Mouse (Mus musculus) spleen, adult 2 months (tissue): ENCODE measurements around the gene Etl4. TPM values are rescaled to one million over a fixed set of nuclear protein-coding genes. Genes with fewer than 3 reads are reported as not detected.

Source experiments
- DNase-seq, 2 experiments: peaks; one replicate each; pipeline versions ENCODE4 v3.0.0 to v3.0.0-alpha.2; 2012 to 2021; ENCODE audit warnings: low spot score in 2 of 2, low read depth in 1 of 2
- H3K27ac ChIP-seq: fragments of 200-500 bp; 2 replicates; pipeline ENCODE4 v1.5.1; 2012; ENCODE audit warnings: low read length, inconsistent platforms; ENCODE audit not compliant: insufficient read depth
- H3K27me3 ChIP-seq: fragments of 200-500 bp; 2 replicates; pipeline ENCODE4 v1.6.1; 2012; ENCODE audit warnings: mild to moderate bottlenecking, moderate library complexity, low read length, inconsistent platforms; ENCODE audit not compliant: control insufficient read depth, insufficient read depth
- H3K36me3 ChIP-seq: fragments of 200-500 bp; 2 replicates; pipeline ENCODE4 v1.6.1; 2012; ENCODE audit warnings: mild to moderate bottlenecking, low read length, inconsistent platforms; ENCODE audit not compliant: control insufficient read depth, insufficient read depth
- H3K4me1 ChIP-seq: fragments of 200-500 bp; 2 replicates; pipeline ENCODE4 v1.6.1; 2011; ENCODE audit warnings: inconsistent platforms; ENCODE audit not compliant: control insufficient read depth, insufficient read depth, insufficient read length
- H3K4me3 ChIP-seq: fragments of 200-500 bp; 2 replicates; pipeline ENCODE4 v1.5.1; 2011; ENCODE audit warnings: mild to moderate bottlenecking, inconsistent platforms; ENCODE audit not compliant: insufficient read depth, insufficient read length; ENCODE audit errors: extremely low read depth
- CTCF ChIP-seq: fragments of 200-500 bp; IDR thresholded peaks from 2 replicates; pipeline ENCODE4 v1.5.1; 2011; ENCODE audit warnings: mild to moderate bottlenecking, inconsistent platforms; ENCODE audit not compliant: insufficient read depth, insufficient read length, insufficient replicate concordance; ENCODE audit errors: extremely low read depth
- POLR2A ChIP-seq: fragments of 200-500 bp; IDR thresholded peaks from 2 replicates; pipeline ENCODE4 v1.6.1; 2011; ENCODE audit warnings: low read depth, low read length, inconsistent platforms
- WGBS: fragments of 180-500 bp; shearing (Covaris S2); methylation state at CpG from one replicate; pipeline ENCODE4 v1.1.7; 2018; 5-methylcytosine and 5-hydroxymethylcytosine counted together
- polyA plus RNA-seq: library from polyadenylated mRNA; depleted of rRNA; stranded (reverse); fragments of >200 nt; gene quantifications from 2 replicates; pipeline ENCODE4 v1.2.3, GENCODE M21; 2012

Gene Etl4
- polyA plus RNA-seq, 1 experiment: 5.3 TPM

DNA sequence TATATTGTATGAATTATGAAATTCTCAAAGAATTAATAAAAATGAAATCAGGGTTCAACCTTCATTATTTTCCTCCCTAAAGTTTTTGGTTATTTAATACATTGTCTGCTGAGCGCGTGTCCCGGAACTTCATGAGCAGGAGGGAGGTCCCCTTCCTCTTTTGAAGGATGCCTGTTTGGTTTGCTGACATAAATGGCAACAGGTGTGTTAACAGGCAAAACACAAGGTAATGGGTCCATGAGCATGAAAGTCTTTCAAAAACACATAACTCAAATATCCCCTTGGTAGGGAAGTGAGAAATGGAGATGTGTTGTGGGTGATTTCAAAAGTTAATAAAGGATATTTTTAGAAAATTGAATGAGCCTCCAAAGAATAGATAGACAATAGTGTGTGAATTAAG lies 687.0 kb downstream of the Etl4 start:
- TF ChIP-seq POLR2A (no peak), CTCF (no peak)
- H3K36me3 ChIP-seq: no peaks in the 10 kb centered on the region
- DNase-seq: no peak

GRCm38 (mm10) chr2:20597193-20597592 lies 687.6 kb downstream of the Etl4 start:
- H3K4me3 ChIP-seq: no peak overlapping the region
- no peaks in the 10 kb centered on the region for H3K27me3 ChIP-seq
- no peaks in the 10 kb centered on the region for H3K4me1 ChIP-seq
- no peak for TF ChIP-seq POLR2A
- no peak for TF ChIP-seq CTCF
- no peak for DNase-seq
- no peaks in the 10 kb centered on the region for H3K36me3 ChIP-seq
- WGBS: 77% methylated on average over 2 of the region's 2 CpGs
- no peak overlapping the region for H3K27ac ChIP-seq

More for the DNA sequence above, 687.0 kb downstream of the Etl4 start:
- WGBS: 97% methylated on average over 3 of the region's 3 CpGs
- Histone ChIP-seq H3K27me3 (no peaks in the 10 kb centered on the region), H3K4me1 (no peaks in the 10 kb centered on the region), H3K27ac (no peak overlapping the region), H3K4me3 (no peak overlapping the region)

DNA sequence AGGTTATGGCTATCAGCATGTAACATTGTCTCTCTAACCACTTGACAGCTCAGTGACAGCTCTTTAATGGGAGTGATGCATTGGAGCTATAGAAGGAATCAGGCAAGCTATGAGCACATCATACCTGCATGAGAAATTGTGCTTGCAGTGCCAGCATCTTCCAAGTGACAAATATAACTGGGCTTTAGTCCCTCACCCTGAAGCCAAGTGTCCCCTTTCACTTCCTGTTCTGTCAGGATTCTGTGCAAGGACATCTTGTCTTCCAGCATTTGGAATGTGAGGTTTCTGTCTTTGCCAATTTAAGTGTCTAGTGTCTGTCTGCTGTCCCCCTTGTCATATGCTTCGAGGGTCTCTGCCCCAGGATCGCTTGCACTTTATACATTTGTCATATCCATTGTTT lies 693.1 kb downstream of the Etl4 start:
- 64% methylated on average over 2 of the region's 2 CpGs for WGBS
- no peak for DNase-seq
- H3K4me1 ChIP-seq: no peaks in the 10 kb centered on the region
- H3K27me3 ChIP-seq: no peaks in the 10 kb centered on the region
- H3K4me3 ChIP-seq: no peak overlapping the region
- no peak overlapping the region for H3K27ac ChIP-seq
- TF ChIP-seq CTCF (no peak), POLR2A (no peak)
- H3K36me3 ChIP-seq: no peaks in the 10 kb centered on the region

DNA sequence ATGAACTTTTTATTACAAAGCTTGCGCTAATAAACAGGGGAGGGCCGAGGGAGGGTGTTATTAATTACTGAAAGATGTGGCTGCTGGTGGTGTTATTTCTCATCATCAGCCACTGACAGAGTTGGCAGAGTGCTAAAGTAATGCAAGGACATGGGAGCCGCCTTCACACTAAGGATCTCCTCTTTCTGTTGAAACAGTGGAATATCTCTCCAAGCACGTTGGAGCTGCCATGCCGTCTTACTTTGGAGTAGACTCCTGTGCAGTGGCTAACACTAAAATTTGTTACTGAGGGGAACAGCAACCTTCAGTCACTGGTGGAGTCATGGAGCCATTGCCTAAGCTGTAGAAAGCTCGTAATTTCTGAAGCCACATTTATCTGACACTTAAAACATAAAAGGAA lies 694.0 kb downstream of the Etl4 start:
- no peak for TF ChIP-seq CTCF
- TF ChIP-seq POLR2A: no peak
- 87% methylated on average over 6 of the region's 6 CpGs for WGBS
- no peaks in the 10 kb centered on the region for H3K27me3 ChIP-seq
- H3K27ac ChIP-seq: no peak overlapping the region
- no peak for DNase-seq
- no peaks in the 10 kb centered on the region for H3K4me1 ChIP-seq
- H3K36me3 ChIP-seq: no peaks in the 10 kb centered on the region
- no peak overlapping the region for H3K4me3 ChIP-seq

DNA sequence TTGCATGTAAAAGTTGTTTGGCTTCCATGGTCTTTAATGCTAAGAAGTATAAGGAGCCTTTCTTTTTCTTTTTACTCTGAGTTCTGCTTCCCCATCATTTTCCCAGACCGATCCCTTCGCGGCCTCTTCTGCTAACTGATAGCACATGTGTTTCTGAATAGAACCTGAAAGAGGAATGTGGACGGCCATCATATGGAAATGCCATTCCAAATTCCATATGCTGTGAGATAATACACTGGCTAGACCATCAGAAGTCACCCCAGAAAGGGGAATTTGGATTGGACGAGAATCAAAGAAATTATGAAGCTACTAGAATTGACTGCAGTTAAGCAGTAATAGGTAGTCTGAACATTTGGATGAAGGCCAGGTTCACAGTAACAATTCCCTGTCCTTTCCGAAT lies 694.4 kb downstream of the Etl4 start:
- Histone ChIP-seq H3K36me3 (no peaks in the 10 kb centered on the region), H3K4me3 (no peak overlapping the region), H3K27ac (no peak overlapping the region), H3K27me3 (no peaks in the 10 kb centered on the region), H3K4me1 (no peaks in the 10 kb centered on the region)
- no peak for DNase-seq
- TF ChIP-seq CTCF: no peak
- no peak for TF ChIP-seq POLR2A
- WGBS: 95% methylated on average over 6 of the region's 6 CpGs

- no peak for TF ChIP-seq POLR2A
- TF ChIP-seq CTCF: no peak
- WGBS: 91% methylated on average over 8 of the region's 8 CpGs
Measured at GRCm38 (mm10) chr2:20609203-20609602, 699.6 kb downstream of the Etl4 start.

DNA sequence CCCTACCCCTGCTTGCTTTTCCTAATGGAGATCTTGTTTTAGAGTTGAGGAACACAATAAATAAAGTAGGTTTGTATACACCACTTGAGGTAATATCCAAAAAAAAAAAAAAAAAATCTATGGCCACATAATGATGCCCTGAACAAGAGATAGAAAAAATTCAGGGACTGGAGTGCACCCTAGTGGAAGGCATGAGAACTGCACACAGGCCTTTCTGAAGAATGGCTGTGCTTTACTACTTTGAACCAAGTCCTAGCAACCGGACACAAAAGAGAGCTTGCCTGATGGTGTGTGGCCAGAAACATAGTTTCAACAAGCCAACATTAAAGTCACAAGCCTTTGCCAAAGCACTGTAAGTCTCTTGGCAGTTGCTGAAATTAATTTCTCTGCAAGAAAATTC lies 706.4 kb downstream of the Etl4 start:
- H3K27ac ChIP-seq: no peak overlapping the region
- 84% methylated on average over 1 of the region's 1 CpGs for WGBS
- TF ChIP-seq CTCF: no peak
- no peak for TF ChIP-seq POLR2A
- no peaks in the 10 kb centered on the region for H3K4me1 ChIP-seq
- H3K4me3 ChIP-seq: no peak overlapping the region
- no peaks in the 10 kb centered on the region for H3K36me3 ChIP-seq
- H3K27me3 ChIP-seq: no peaks in the 10 kb centered on the region
- no peak for DNase-seq

More at GRCm38 (mm10) chr2:20609203-20609602, 699.6 kb downstream of the Etl4 start:
- no peak overlapping the region for H3K27ac ChIP-seq
- H3K36me3 ChIP-seq: no peaks in the 10 kb centered on the region
- H3K27me3 ChIP-seq: no peaks in the 10 kb centered on the region
- no peak overlapping the region for H3K4me3 ChIP-seq
- H3K4me1 ChIP-seq: no peaks in the 10 kb centered on the region
- no peak for DNase-seq

GRCm38 (mm10) chr2:20618396-20618795 lies 708.8 kb downstream of the Etl4 start:
- TF ChIP-seq CTCF: no peak
- no peak for TF ChIP-seq POLR2A
- no peaks in the 10 kb centered on the region for H3K27me3 ChIP-seq
- DNase-seq: no peak
- 89% methylated on average over 5 of the region's 5 CpGs for WGBS
- H3K36me3 ChIP-seq: no peaks in the 10 kb centered on the region
- no peak overlapping the region for H3K4me3 ChIP-seq
- H3K4me1 ChIP-seq: no peaks in the 10 kb centered on the region
- H3K27ac ChIP-seq: no peak overlapping the region
